Mouse (Mus musculus) layer of hippocampus, adult 9-10 months (tissue): ENCODE data around the gene Bpifa2.
"Not testable (repeated sequence)": the region's sequence is repeated elsewhere in the genome, so short reads cannot be mapped to it uniquely, and the experiment has no call there.

Experiments used
- DNase-seq: peaks from one replicate; pipeline ENCODE4 v3.0.0; 2022; ENCODE audit warnings: low spot score

Gene Bpifa2

GRCm38 (mm10) chr2:154007965-154008364 is at the start of gene Bpifa2:
Gene Bpifa2, plus strand, starts transcription at chr2:154008265.
- no peak for DNase-seq

- peak; percentile 16 for DNase-seq
These were observed 45.2 kb upstream of the Bpifa2 start for GRCm38 (mm10) chr2:153962821-153963331.

GRCm38 (mm10) chr2:153963334-153963733 is 44.7 kb upstream of the Bpifa2 start:
- no peak for DNase-seq

- no peak for DNase-seq
These were observed 37.8 kb upstream of the Bpifa2 start for GRCm38 (mm10) chr2:153970221-153970620.

- no peak for DNase-seq
These were observed 33.5 kb upstream of the Bpifa2 start, which contains the start of gene Bpifa6 for GRCm38 (mm10) chr2:153974582-153974981. Gene Bpifa6, plus strand, starts transcription at chr2:153974945.

GRCm38 (mm10) chr2:153995770-153996169 is 12.3 kb upstream of the Bpifa2 start:
- peak; percentile 79 for DNase-seq

GRCm38 (mm10) chr2:154000501-154000900 is 7.6 kb upstream of the Bpifa2 start:
- DNase-seq: no peak

GRCm38 (mm10) chr2:154001056-154001455 is 7.0 kb upstream of the Bpifa2 start:
- DNase-seq: no peak

- DNase-seq: no peak
These were observed 3.6 kb upstream of the Bpifa2 start for GRCm38 (mm10) chr2:154004456-154004855.

GRCm38 (mm10) chr2:154005094-154005493 is 3.0 kb upstream of the Bpifa2 start:
- DNase-seq: no peak

- DNase-seq: no peak
These were observed 2.3 kb upstream of the Bpifa2 start for GRCm38 (mm10) chr2:154005734-154006133.

GRCm38 (mm10) chr2:154006331-154006730 is 1.7 kb upstream of the Bpifa2 start:
- no peak for DNase-seq

GRCm38 (mm10) chr2:154007381-154007780 is 684 bp upstream of the Bpifa2 start:
- DNase-seq: no peak

GRCm38 (mm10) chr2:154017990-154018389 is 9.9 kb downstream of the Bpifa2 start:
- no peak for DNase-seq

- not testable (repeated sequence) for DNase-seq
These were observed 16.6 kb downstream of the Bpifa2 start for GRCm38 (mm10) chr2:154024676-154025075.

- peak; percentile 15 for DNase-seq
These were observed 30.9 kb downstream of the Bpifa2 start for GRCm38 (mm10) chr2:154038932-154039331.

- DNase-seq: no peak
These were observed 36.7 kb downstream of the Bpifa2 start for GRCm38 (mm10) chr2:154044743-154045142.

- DNase-seq: no peak
These were observed 50.6 kb downstream of the Bpifa2 start for GRCm38 (mm10) chr2:154058690-154059089.
